ENCODE assay signal across 13 mouse cellular contexts in genomic region chr4:34980461-34981039, GRCm38 (mm10).
DNase-seq lines count a peak whose midpoint lies in the region; ATAC-seq lines count a peak whose summit lies in the region.
"Had no signal": no experiment of that assay in that cellular context is flagged by ENCODE, and none has a peak within 500 bp of the region (broad histone marks: within the 10 kb centered on the region; RNA-seq: fewer than 3 reads in every experiment).

No protein-coding gene starts in this region.

- no peak overlapping the region for H3K4me2 ChIP-seq in midbrain, embryonic 14.5 days (ENCODE audit: low read length)
- H3K4me2 ChIP-seq: heart, embryonic 13.5 days had no signal

- DNase-seq in cerebellum, adult 9-11 months: peak; percentile 33
- DNase-seq in cerebellum, adult 18-20 months: no peak
- DNase-seq in layer of hippocampus, adult 9-11 months: peak; percentile 53
- DNase-seq in layer of hippocampus, postnatal 25 days (ENCODE audit: extremely low spot score in 1 of 2, low spot score in 1 of 2): no peak
- DNase-seq in hindbrain, embryonic 10.5 days (ENCODE audit: low spot score): no peak
- peak; percentile 24 for DNase-seq in midbrain, embryonic 14.5 days
- no peak for DNase-seq in retina, embryonic 14.5 days (ENCODE audit: low spot score)
- DNase-seq: gastrocnemius, adult 2 months; thymus, postnatal 36 days had no signal

- peak overlapping the region; percentile 66; the same call in 1 of the 2 replicates for H3K27ac ChIP-seq in hindbrain, embryonic 10.5 days
- H3K27ac ChIP-seq in midbrain, embryonic 14.5 days (replicated peaks; ENCODE audit: low read depth, low read length): no peak overlapping the region
- H3K27ac ChIP-seq: gastrocnemius, adult 2 months; heart, embryonic 13.5 days; kidney, postnatal 0 days; macrophage had no signal

- H3K4me3 ChIP-seq in hindbrain, embryonic 10.5 days: no peak overlapping the region
- H3K4me3 ChIP-seq in midbrain, embryonic 14.5 days (replicated peaks; ENCODE audit: low read depth, low read length): no peak overlapping the region
- H3K4me3 ChIP-seq: gastrocnemius, adult 2 months; heart, embryonic 13.5 days; myocyte had no signal

- no peak for ATAC-seq in midbrain, embryonic 14.5 days (ENCODE audit: low FRiP score, low TSS enrichment)

- H3K36me3 ChIP-seq in hindbrain, embryonic 10.5 days: peaks cover 6% of the 10 kb centered on the region; the same call in 1 of the 2 replicates
- H3K36me3 ChIP-seq in midbrain, embryonic 14.5 days (ENCODE audit: control insufficient read depth, insufficient read depth, low read length): no peaks in the 10 kb centered on the region
- H3K36me3 ChIP-seq: heart, embryonic 13.5 days had no signal

- peaks cover 21% of the 10 kb centered on the region for H3K4me1 ChIP-seq in hindbrain, embryonic 10.5 days (replicated peaks)
- peaks cover 4% of the 10 kb centered on the region; the same call in 1 of the 2 replicates for H3K4me1 ChIP-seq in midbrain, embryonic 14.5 days (ENCODE audit: control insufficient read depth, insufficient read depth, low read length)

- 63% methylated on average over 8 of the region's 8 CpGs for WGBS in hindbrain, embryonic 10.5 days
- WGBS in midbrain, embryonic 14.5 days: 53% methylated on average over 8 of the region's 8 CpGs

- H3K27me3 ChIP-seq in hindbrain, embryonic 10.5 days (ENCODE audit: insufficient read depth, poor library complexity, severe bottlenecking): no peaks in the 10 kb centered on the region
- H3K27me3 ChIP-seq in midbrain, embryonic 14.5 days (ENCODE audit: control insufficient read depth, insufficient read depth, low read length): no peaks in the 10 kb centered on the region
- H3K27me3 ChIP-seq: heart, embryonic 13.5 days had no signal

- H3K9me3 ChIP-seq in hindbrain, embryonic 10.5 days: no peaks in the 10 kb centered on the region
- no peaks in the 10 kb centered on the region for H3K9me3 ChIP-seq in midbrain, embryonic 14.5 days (ENCODE audit: control insufficient read depth, low read length)
- H3K9me3 ChIP-seq: heart, embryonic 13.5 days had no signal

- H3K9ac ChIP-seq in midbrain, embryonic 14.5 days (replicated peaks; ENCODE audit: low read length): no peak overlapping the region
- H3K9ac ChIP-seq: heart, embryonic 13.5 days had no signal

Comparison
In these comparisons a context has a peak if more than half of its experiments do, and no peak if none do; other contexts are left out.
1. DNase-seq: peak in cerebellum, adult 9-11 months (single experiment), layer of hippocampus, adult 9-11 months (single experiment) and midbrain, embryonic 14.5 days (single experiment); none in cerebellum, adult 18-20 months (0 of 2), layer of hippocampus, postnatal 25 days (0 of 2), hindbrain, embryonic 10.5 days (single experiment) and retina, embryonic 14.5 days (single experiment).